Mouse (Mus musculus): ENCODE results near the gene Phc2. TPM values are rescaled to one million over a fixed set of nuclear protein-coding genes. Genes with fewer than 3 reads are reported as not detected.
"Not testable (repeated sequence)": the region's sequence is repeated elsewhere in the genome, so short reads cannot be mapped to it uniquely, and the experiment has no call there.

Phc2 gene
- polyA plus RNA-seq, 1 experiment from 2014 or later = 27.1 TPM

DNA sequence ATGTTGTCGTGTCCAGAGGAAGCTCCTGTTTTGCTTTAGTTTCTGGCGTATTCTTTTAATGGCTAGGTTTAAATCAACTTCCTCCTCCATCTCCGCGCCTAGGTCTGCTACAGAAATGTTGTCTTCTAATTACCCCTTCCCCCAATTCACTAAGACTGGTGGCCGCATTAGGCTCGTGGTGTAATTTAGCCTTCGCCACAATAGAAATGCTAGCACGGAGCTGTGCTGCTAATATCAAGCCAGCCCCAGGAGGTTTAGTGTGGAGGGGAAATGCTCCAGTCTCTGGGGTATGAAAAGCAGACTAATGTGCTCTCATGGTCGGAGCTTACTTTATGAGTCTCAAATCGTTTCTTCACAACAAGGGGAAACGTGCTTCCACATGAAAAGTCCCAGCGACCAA, 944 bp downstream of the Phc2 start:
- Histone ChIP-seq H3K4me3 (ENCODE audit: low read depth, low read length) (peak overlapping the region; percentile 74), H3K36me3 (ENCODE audit: control insufficient read depth, insufficient read depth, low read length) (no peaks in the 10 kb centered on the region), H3K9ac (ENCODE audit: low read length) (peak overlapping the region; percentile 65), H3K4me2 (ENCODE audit: low read length) (peak overlapping the region; percentile 94), H3K27me3 (replicated peaks; ENCODE audit: control insufficient read depth, insufficient read depth, low read length) (no peaks in the 10 kb centered on the region), H3K9me3 (ENCODE audit: control insufficient read depth, low read length) (no peaks in the 10 kb centered on the region), H3K4me1 (replicated peaks; ENCODE audit: control insufficient read depth, insufficient read depth, low read length) (peaks cover 17% of the 10 kb centered on the region), H3K27ac (ENCODE audit: low read depth) (0 out of 2 replicates have a peak overlapping the region, but pooled peaks have one; percentile 34)
- no peak for DNase-seq (ENCODE audit: low spot score)
- no peak for ATAC-seq (replicated peaks; ENCODE audit: low FRiP score, low TSS enrichment, low read depth)
- WGBS = 5% methylated on average over 12 of the region's 12 CpGs

DNA sequence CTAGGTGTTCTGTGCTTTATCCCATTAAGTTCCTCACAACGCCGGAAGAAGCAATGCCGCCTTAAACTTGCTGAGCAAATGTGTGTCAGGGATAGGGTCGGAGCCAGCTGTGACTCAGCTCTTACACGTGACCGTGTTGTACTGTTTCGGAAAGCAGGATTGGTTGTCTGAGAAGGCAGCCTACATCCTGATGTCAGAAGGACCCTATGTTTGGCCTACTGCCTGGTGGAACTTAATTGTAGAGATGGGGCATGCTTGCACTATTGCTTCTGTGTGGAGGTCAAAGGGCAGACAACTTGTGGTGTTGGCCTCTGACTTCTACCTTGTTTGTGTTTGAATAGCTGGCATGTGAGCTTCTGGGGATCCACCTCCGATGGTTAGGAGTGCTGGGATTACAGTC, 5.7 kb downstream of the Phc2 start:
- H3K4me3 ChIP-seq (ENCODE audit: low read depth, low read length) = no peak overlapping the region
- no peak overlapping the region for H3K9ac ChIP-seq (ENCODE audit: low read length)
- DNase-seq (ENCODE audit: low spot score) = no peak
- no peak overlapping the region for H3K4me2 ChIP-seq (ENCODE audit: low read length)
- 81% methylated on average over 8 of the region's 8 CpGs for WGBS
- H3K27me3 ChIP-seq (replicated peaks; ENCODE audit: control insufficient read depth, insufficient read depth, low read length) = no peaks in the 10 kb centered on the region
- H3K36me3 ChIP-seq (ENCODE audit: control insufficient read depth, insufficient read depth, low read length) = no peaks in the 10 kb centered on the region
- no peak for ATAC-seq (replicated peaks; ENCODE audit: low FRiP score, low TSS enrichment, low read depth)
- H3K27ac ChIP-seq (ENCODE audit: low read depth) = no peak overlapping the region
- H3K4me1 ChIP-seq (replicated peaks; ENCODE audit: control insufficient read depth, insufficient read depth, low read length) = peaks cover 12% of the 10 kb centered on the region
- H3K9me3 ChIP-seq (ENCODE audit: control insufficient read depth, low read length) = no peaks in the 10 kb centered on the region

DNA sequence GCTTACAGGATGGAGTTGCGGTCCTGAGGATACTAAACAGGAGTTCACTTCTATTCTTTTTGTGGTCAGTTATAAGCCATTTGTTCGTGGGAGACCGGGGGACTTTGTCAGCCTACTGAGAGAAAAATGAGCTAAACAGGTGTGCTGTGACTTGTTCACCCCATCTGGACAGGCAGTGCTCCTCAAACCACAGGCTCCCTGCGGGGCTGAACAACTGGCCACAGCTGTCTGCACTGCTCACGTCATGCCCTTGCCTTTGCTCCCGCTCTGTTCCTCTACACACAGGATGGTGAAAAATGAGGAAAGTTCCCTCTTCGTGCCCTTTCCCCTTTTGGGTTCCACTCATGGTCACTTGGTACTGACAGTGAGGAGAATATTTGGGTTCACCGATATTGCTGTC, 6.6 kb downstream of the Phc2 start:
- DNase-seq (ENCODE audit: low spot score) (no peak), ATAC-seq (replicated peaks; ENCODE audit: low FRiP score, low TSS enrichment, low read depth) (no peak)
- 81% methylated on average over 8 of the region's 8 CpGs for WGBS
- Histone ChIP-seq H3K4me2 (ENCODE audit: low read length) (no peak overlapping the region), H3K4me1 (replicated peaks; ENCODE audit: control insufficient read depth, insufficient read depth, low read length) (peaks cover 5% of the 10 kb centered on the region; the same call in 1 of the 2 replicates), H3K9ac (ENCODE audit: low read length) (no peak overlapping the region), H3K4me3 (ENCODE audit: low read depth, low read length) (no peak overlapping the region), H3K27me3 (replicated peaks; ENCODE audit: control insufficient read depth, insufficient read depth, low read length) (no peaks in the 10 kb centered on the region), H3K27ac (ENCODE audit: low read depth) (no peak overlapping the region), H3K36me3 (ENCODE audit: control insufficient read depth, insufficient read depth, low read length) (no peaks in the 10 kb centered on the region), H3K9me3 (ENCODE audit: control insufficient read depth, low read length) (no peaks in the 10 kb centered on the region)

DNA sequence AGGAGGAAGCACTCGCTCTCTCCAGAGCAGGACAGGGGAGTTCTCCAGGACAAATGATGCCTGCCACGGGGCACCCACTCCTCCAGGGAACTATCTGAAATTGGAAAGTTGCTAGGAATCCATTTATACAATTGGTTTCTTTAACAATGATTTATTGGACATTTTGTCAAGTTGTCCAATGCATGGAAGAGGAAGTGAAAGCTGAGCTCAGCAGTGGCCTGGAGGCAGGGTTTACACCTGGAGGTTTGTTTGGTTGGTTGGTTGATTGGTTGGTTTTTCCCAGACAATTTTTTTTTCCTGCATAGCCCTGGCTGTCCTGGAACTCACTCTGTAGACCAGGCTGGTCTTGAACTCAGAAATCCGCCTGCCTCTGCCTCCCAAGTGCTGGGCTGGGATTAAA, 9.5 kb downstream of the Phc2 start:
- DNase-seq (ENCODE audit: low spot score) (no peak), ATAC-seq (replicated peaks; ENCODE audit: low FRiP score, low TSS enrichment, low read depth) (no peak)
- 70% methylated on average over 3 of the region's 3 CpGs for WGBS
- Histone ChIP-seq H3K9me3 (ENCODE audit: control insufficient read depth, low read length) (no peaks in the 10 kb centered on the region), H3K4me2 (ENCODE audit: low read length) (no peak overlapping the region), H3K4me3 (ENCODE audit: low read depth, low read length) (no peak overlapping the region), H3K36me3 (ENCODE audit: control insufficient read depth, insufficient read depth, low read length) (no peaks in the 10 kb centered on the region), H3K27ac (ENCODE audit: low read depth) (no peak overlapping the region), H3K4me1 (replicated peaks; ENCODE audit: control insufficient read depth, insufficient read depth, low read length) (peaks cover 11% of the 10 kb centered on the region; the same call in 1 of the 2 replicates), H3K27me3 (replicated peaks; ENCODE audit: control insufficient read depth, insufficient read depth, low read length) (no peaks in the 10 kb centered on the region), H3K9ac (ENCODE audit: low read length) (no peak overlapping the region)

DNA sequence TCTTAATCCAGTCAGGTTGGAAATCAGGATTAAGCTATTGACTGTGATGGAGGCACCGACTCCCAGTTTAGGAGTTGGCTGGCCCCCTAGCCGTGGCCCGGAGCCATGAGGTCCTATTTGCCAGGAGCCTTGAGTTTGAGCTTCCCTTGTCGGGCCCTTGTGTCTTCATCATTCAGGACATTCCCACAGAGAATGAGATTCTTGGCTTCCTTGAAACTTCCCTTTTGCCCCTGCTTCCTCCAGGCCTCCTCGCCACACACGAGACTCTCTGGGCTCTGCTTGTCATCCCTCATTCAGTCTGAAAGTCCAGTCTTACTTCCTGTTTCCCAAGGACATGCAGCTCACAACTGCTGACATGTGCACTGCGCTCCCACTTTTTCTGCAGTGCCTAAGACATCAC, 11.9 kb downstream of the Phc2 start:
- H3K4me1 ChIP-seq (replicated peaks; ENCODE audit: control insufficient read depth, insufficient read depth, low read length) = peaks cover 20% of the 10 kb centered on the region; the same call in 1 of the 2 replicates

DNA sequence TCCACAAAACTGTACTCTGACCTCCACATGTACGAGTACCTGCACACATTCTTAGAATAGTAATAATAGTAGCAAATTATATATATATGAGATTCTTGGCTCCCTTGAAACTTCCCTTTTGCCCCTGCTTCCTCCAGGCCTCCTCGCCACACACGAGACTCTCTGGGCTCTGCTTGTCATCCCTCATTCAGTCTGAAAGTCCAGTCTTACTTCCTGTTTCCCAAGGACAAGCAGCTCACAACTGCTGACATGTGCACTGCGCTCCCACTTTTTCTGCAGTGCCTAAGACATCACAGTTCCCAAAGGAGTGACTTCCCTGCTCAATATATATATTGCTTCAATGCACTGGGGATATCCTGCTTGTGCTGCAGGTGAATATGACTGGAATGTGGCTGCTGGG, 12.7 kb downstream of the Phc2 start:
- not testable (repeated sequence) for DNase-seq (ENCODE audit: low spot score); H3K27ac ChIP-seq (ENCODE audit: low read depth); H3K4me2 ChIP-seq (ENCODE audit: low read length); H3K9ac ChIP-seq (ENCODE audit: low read length); ATAC-seq (replicated peaks; ENCODE audit: low FRiP score, low TSS enrichment, low read depth); H3K4me3 ChIP-seq (ENCODE audit: low read depth, low read length); H3K9me3 ChIP-seq (ENCODE audit: control insufficient read depth, low read length); H3K27me3 ChIP-seq (replicated peaks; ENCODE audit: control insufficient read depth, insufficient read depth, low read length); H3K36me3 ChIP-seq (ENCODE audit: control insufficient read depth, insufficient read depth, low read length)
- H3K4me1 ChIP-seq (replicated peaks; ENCODE audit: control insufficient read depth, insufficient read depth, low read length) = peaks cover 23% of the 10 kb centered on the region; the same call in 1 of the 2 replicates
- WGBS = 26% methylated on average over 4 of the region's 4 CpGs

More for the DNA sequence above, 11.9 kb downstream of the Phc2 start:
- not testable (repeated sequence) for ATAC-seq (replicated peaks; ENCODE audit: low FRiP score, low TSS enrichment, low read depth); H3K27me3 ChIP-seq (replicated peaks; ENCODE audit: control insufficient read depth, insufficient read depth, low read length); H3K4me2 ChIP-seq (ENCODE audit: low read length); H3K36me3 ChIP-seq (ENCODE audit: control insufficient read depth, insufficient read depth, low read length); H3K9ac ChIP-seq (ENCODE audit: low read length); H3K9me3 ChIP-seq (ENCODE audit: control insufficient read depth, low read length); H3K4me3 ChIP-seq (ENCODE audit: low read depth, low read length); DNase-seq (ENCODE audit: low spot score); H3K27ac ChIP-seq (ENCODE audit: low read depth)
- WGBS = 54% methylated on average over 7 of the region's 7 CpGs

DNA sequence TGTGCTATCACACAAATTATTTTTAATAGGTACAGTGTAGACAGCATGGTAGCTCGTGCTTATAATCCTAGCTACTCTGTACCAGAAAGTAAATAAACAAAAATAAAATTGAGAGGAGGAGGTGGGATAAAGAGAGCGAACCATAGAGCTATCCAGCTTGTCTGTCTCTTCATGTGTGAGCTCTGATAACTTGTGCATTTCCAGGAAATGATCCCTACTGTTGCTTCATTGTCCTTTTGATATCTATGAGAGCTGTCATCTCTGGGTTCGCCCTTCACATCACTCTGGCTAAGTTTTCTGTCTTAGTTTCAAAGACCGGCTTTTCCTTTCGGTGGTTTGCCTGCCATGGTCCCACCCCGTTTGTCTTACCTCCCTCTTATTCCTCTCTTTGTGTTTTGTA, 14.7 kb downstream of the Phc2 start:
- ATAC-seq (replicated peaks; ENCODE audit: low FRiP score, low TSS enrichment, low read depth) (no peak), DNase-seq (ENCODE audit: low spot score) (no peak)
- no peak overlapping the region for H3K9ac ChIP-seq (ENCODE audit: low read length)
- H3K36me3 ChIP-seq (ENCODE audit: control insufficient read depth, insufficient read depth, low read length) = no peaks in the 10 kb centered on the region
- H3K4me3 ChIP-seq (ENCODE audit: low read depth, low read length) = no peak overlapping the region
- peaks cover 23% of the 10 kb centered on the region; the same call in 1 of the 2 replicates for H3K4me1 ChIP-seq (replicated peaks; ENCODE audit: control insufficient read depth, insufficient read depth, low read length)
- no peak overlapping the region for H3K4me2 ChIP-seq (ENCODE audit: low read length)
- 84% methylated on average over 6 of the region's 6 CpGs for WGBS
- H3K27me3 ChIP-seq (replicated peaks; ENCODE audit: control insufficient read depth, insufficient read depth, low read length) = no peaks in the 10 kb centered on the region
- H3K9me3 ChIP-seq (ENCODE audit: control insufficient read depth, low read length) = no peaks in the 10 kb centered on the region
- H3K27ac ChIP-seq (ENCODE audit: low read depth) = no peak overlapping the region

DNA sequence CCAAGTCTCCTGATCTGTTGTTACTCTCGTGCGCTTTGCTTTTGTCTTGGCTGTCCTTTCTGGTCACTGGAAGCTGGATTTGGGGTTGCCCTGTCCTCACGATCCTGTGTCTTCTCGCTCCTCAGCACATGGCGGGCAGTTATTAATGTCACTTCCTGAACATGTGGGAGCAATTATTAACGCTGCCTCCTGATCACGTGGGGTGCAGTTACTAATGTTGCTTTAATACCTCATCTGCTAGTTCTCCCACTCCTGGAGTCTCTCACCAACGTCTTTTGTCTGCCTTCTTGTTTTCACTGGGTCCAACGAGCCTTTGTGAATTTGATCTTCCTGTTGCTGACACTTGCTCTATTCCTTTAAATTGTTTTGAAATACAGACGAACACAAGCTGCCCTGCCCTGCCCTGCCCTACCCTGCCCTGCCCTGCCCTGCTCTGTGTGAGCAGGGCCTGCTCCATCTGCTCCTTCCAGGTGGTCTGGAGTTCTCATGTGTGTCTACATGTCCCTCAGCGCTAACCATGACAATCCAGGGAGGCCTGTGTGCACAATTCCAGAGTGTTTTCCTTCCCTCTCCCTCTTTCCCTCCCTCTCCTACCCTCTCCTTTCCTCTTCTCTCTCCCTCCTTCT, 16.2 kb downstream of the Phc2 start:
- no peak overlapping the region for H3K4me2 ChIP-seq (ENCODE audit: low read length)

DNA sequence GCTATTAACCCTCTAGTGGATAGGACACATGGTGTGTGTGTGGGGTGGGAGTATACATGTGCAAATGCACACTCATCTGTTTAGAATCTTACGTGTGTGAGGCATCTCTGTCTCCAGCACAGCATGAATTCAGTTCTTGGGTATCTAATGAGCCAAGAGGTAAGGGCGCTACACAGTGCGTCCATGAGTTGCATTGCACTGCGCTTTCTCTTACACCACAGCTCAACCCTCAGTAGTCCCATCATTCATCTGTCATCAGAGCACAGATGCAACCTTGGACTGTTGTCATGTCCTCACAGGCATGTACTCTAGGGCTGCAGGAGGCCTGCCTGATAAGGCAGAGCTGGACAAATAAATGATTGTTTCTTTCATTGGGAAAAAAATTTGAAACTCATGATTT, 18.0 kb downstream of the Phc2 start:
- Histone ChIP-seq H3K9me3 (ENCODE audit: control insufficient read depth, low read length) (no peaks in the 10 kb centered on the region), H3K27ac (ENCODE audit: low read depth) (no peak overlapping the region), H3K9ac (ENCODE audit: low read length) (no peak overlapping the region), H3K36me3 (ENCODE audit: control insufficient read depth, insufficient read depth, low read length) (no peaks in the 10 kb centered on the region), H3K4me3 (ENCODE audit: low read depth, low read length) (no peak overlapping the region), H3K27me3 (replicated peaks; ENCODE audit: control insufficient read depth, insufficient read depth, low read length) (no peaks in the 10 kb centered on the region), H3K4me2 (ENCODE audit: low read length) (no peak overlapping the region), H3K4me1 (replicated peaks; ENCODE audit: control insufficient read depth, insufficient read depth, low read length) (peaks cover 14% of the 10 kb centered on the region; the same call in 1 of the 2 replicates)
- WGBS = 92% methylated on average over 4 of the region's 4 CpGs
- DNase-seq (ENCODE audit: low spot score) (no peak), ATAC-seq (replicated peaks; ENCODE audit: low FRiP score, low TSS enrichment, low read depth) (no peak)

More for the DNA sequence above, 16.2 kb downstream of the Phc2 start:
- H3K36me3 ChIP-seq (ENCODE audit: control insufficient read depth, insufficient read depth, low read length) = no peaks in the 10 kb centered on the region
- no peak overlapping the region for H3K9ac ChIP-seq (ENCODE audit: low read length)
- WGBS = 24% methylated on average over 11 of the region's 11 CpGs
- no peaks in the 10 kb centered on the region for H3K9me3 ChIP-seq (ENCODE audit: control insufficient read depth, low read length)
- no peak for ATAC-seq (replicated peaks; ENCODE audit: low FRiP score, low TSS enrichment, low read depth)
- no peaks in the 10 kb centered on the region for H3K27me3 ChIP-seq (replicated peaks; ENCODE audit: control insufficient read depth, insufficient read depth, low read length)
- H3K27ac ChIP-seq (ENCODE audit: low read depth) = peak overlapping the region; percentile 7; the same call in 1 of the 2 replicates
- H3K4me1 ChIP-seq (replicated peaks; ENCODE audit: control insufficient read depth, insufficient read depth, low read length) = peaks cover 23% of the 10 kb centered on the region; the same call in 1 of the 2 replicates
- no peak overlapping the region for H3K4me3 ChIP-seq (ENCODE audit: low read depth, low read length)
- no peak for DNase-seq (ENCODE audit: low spot score)
